Mouse (Mus musculus) brain, embryonic 14.5 days (tissue): ENCODE data around the gene 1500011B03Rik. TPM values are rescaled to one million over a fixed set of nuclear protein-coding genes. Genes with fewer than 3 reads are reported as not detected.
A peak's percentile ranks its signal among the peaks of the same experiment; 100 is the strongest.

Experiments used
- DNase-seq: peaks from one replicate; pipeline ENCODE4 v3.0.0-alpha.2; 2011; ENCODE audit warnings: low read depth
- CTCF ChIP-seq: fragments of 200-500 bp; IDR thresholded peaks from 2 replicates; pipeline ENCODE4 v1.5.1; 2012; ENCODE audit warnings: inconsistent platforms, mild to moderate bottlenecking, moderate library complexity, borderline replicate concordance; ENCODE audit not compliant: insufficient read depth, insufficient read length; ENCODE audit errors: extremely low read depth
- POLR2A ChIP-seq: fragments of 200-500 bp; IDR thresholded peaks from 2 replicates; pipeline ENCODE4 v1.6.1; 2012; ENCODE audit warnings: mild to moderate bottlenecking, inconsistent platforms, borderline replicate concordance; ENCODE audit not compliant: poor library complexity, insufficient read depth, insufficient read length, severe bottlenecking; ENCODE audit errors: extremely low read depth
- polyA plus RNA-seq: library from polyadenylated mRNA; depleted of rRNA; stranded (reverse); fragments of >200 nt; gene quantifications from 2 replicates; pipeline ENCODE4 v1.2.3, GENCODE M21; 2012

The 1500011B03Rik gene
- polyA plus RNA-seq, 1 experiment, result 204 TPM

DNA sequence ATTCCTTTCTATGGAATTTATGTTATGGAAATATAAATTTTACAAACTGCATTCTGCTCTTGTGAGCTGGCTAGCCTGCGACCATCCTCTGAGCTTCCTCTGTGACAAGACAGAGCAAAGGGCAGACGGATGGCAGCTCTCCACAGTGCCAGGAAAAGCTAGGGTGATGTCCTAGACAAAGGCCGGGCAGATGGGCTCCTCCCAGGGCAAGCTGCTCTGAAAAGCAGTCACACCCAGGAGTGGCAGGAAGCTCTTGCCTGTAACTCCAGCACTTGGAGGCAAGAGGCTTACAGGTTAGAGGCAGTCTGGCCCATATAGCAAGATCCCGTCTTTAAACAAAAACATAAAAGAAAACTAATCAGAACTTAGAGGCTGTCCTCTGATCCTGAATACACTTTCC is 28.7 kb downstream of the 1500011B03Rik start:
- DNase-seq, result no peak
- TF ChIP-seq POLR2A (no peak), CTCF (no peak)

GRCm38 (mm10) chr5:114793317-114793716 is 30.0 kb downstream of the 1500011B03Rik start:
- no peak for DNase-seq
- TF ChIP-seq CTCF (no peak), POLR2A (no peak)

GRCm38 (mm10) chr5:114785196-114785595 is 38.1 kb downstream of the 1500011B03Rik start:
- TF ChIP-seq POLR2A (no peak), CTCF (no peak)
- no peak for DNase-seq

- TF ChIP-seq POLR2A (no peak), CTCF (no peak)
- no peak for DNase-seq
Observed at GRCm38 (mm10) chr5:114784622-114785165, 38.6 kb downstream of the 1500011B03Rik start.

DNA sequence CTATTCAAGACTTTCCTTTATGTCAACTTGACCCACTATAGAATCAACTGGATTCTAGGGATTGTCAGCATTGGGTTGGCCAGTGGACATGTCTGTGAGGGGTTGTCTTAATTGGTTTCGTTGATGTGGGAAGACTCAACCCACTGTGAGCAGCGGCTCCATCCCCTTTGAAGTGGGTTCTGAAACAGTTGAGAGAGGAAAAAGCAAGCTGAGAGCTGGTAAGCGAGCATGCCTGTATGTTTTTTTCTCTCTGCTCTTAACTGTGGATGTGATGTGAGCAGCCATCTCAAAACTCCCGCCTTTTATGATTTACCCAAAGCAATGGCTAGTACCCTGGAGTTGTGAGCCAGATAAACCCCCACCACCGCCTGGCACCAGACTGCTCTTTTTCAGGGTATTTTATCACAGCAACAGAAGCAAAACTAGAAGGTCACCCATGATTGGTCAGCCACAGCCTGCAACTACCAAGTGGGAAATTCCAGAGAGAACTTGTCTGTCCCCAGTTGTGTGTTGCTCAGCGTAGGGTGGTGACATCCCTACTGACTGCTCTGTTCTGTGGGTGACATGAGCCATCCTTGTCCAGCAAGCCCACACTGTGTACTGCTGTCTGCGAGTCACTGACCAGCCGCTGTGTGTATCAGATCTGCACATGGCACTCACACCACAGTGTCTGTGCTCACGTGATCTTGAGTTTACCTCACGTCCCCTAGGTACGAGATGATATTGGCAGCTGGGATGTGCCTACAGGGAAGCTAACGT is 39.7 kb downstream of the 1500011B03Rik start:
- TF ChIP-seq CTCF, result no peak
- TF ChIP-seq POLR2A, result no peak
- DNase-seq, result no peak

DNA sequence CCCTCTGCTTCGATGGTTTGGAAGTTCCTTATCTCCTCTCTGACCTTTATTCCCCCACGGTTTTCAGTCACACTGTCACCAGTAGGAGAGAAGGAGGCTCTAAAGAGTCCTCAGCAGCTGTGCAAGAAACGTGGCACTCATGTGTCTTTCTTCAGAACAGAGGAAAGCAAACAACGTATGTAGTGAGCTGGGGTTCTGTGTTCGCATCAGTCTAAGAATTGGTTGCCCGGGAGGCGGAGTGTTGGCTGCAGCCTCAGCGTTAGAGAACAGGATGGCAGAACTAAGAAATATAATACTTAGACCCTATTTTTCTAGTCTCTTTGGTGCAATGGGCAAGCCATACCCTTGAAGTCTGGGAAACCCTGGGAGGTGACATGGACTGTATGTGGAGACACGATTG is 40.3 kb downstream of the 1500011B03Rik start:
- TF ChIP-seq POLR2A, result no peak
- no peak for DNase-seq

- no peak for DNase-seq
- no peak for TF ChIP-seq CTCF
Observed at GRCm38 (mm10) chr5:114780912-114781311, 42.4 kb downstream of the 1500011B03Rik start.

DNA sequence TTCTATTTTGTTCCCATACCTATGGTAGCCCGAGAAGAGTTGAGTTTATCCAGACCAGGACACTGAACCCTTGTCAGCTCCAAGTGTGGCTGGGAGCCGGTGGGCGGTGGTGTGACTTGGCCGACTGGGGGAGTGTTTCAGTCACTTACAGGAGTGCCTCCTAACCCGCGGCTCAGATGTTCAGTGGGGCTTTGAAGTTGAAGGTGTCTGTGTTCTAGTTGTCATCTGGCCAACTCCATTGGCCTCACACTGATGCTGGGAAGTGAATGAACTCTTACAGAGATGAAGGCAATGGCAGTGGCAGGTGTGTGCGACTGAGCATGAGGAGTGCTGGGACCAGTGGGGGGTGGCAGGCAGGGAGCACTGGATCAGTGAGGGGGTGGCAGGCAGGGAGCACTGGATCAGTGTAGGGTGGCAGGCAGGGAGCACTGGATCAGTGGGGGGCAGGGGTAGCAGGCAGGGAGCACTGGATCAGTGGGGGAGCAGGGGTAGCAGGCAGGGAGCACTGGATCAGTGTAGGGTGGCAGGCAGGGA is 43.2 kb downstream of the 1500011B03Rik start:
- TF ChIP-seq CTCF (no peak), POLR2A (no peak)
- no peak for DNase-seq

DNA sequence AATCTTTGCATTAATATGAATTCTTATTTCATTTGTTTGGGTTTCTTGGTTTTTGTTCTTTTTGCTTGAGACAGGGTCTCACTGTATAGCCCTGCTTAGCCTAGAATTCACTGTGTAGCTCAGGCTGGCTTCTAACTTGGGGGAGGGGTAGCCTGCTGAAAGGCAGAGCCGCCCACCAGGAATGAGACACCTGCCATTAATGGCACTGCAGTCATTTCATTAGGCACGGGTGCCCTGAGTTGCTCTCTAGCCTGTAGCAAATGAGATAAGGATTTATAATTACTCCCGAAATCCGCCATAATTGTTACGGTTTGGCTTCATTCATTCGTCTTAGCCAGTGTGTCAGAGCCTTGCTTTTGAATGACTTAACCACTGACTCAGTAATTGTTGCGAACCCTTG is 47.1 kb downstream of the 1500011B03Rik start:
- no peak for DNase-seq
- TF ChIP-seq CTCF (no peak), POLR2A (no peak)

GRCm38 (mm10) chr5:114775056-114775979 is 48.0 kb downstream of the 1500011B03Rik start, which contains the start of gene Git2:
TSS of gene Git2 (minus strand) at chr5:114775517.
- no peak for TF ChIP-seq CTCF
- TF ChIP-seq POLR2A, result no peak
- DNase-seq, result peak; percentile 57

GRCm38 (mm10) chr5:114774403-114775051 is 48.7 kb downstream of the 1500011B03Rik start, which contains the start of gene Ankrd13a:
TSS of gene Ankrd13a (plus strand) at chr5:114774677.
- DNase-seq, result peak; percentile 98
- TF ChIP-seq POLR2A (peak; percentile 83), CTCF (no peak)
